Mouse (Mus musculus): Measurements from ENCODE around the gene Rassf3. TPM values are rescaled to one million over a fixed set of nuclear protein-coding genes. Genes with fewer than 3 reads are reported as not detected.
A peak's percentile ranks its signal among the peaks of the same experiment; 100 is the strongest.

The Rassf3 gene
- total RNA-seq, 1 experiment = 13.1 TPM

DNA sequence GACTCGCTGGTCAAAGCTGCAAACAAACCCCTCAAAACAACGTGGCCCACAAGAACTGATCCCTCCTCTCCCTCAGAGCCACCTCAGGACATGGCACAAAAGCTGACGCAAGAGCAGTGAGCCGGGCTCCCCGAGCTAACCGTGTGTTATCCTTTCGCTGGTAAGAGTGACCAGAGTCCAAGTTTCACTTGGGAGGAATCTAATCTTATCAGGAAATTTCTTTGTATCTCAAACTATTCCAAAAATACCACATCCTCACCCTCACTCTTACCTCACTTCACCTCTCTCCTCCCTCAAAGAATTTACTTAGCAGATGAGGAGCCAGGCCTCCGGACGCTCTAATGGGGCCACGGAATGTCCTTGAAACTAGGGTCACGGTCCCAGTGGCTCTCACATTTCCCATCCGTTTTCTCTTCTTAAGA, 36.8 kb downstream of the Rassf3 start:
- in situ Hi-C loops (cut with MboI; ENCODE audit: low sequenced_read_pairs in 2 of 2, unreplicated experiment in 2 of 2) = no loop called here
- Histone ChIP-seq H3K36me3 (ENCODE audit: control insufficient read depth, insufficient read depth, low read length, poor library complexity, severe bottlenecking) (no peaks in the 10 kb centered on the region; the same call in 1 of the 2 replicates), H3K4me1 (ENCODE audit: control insufficient read depth in 2 of 2, insufficient read depth in 2 of 2, low read length in 2 of 2, poor library complexity in 1 of 2) (peaks cover 8 to 28% of the 10 kb centered on the region in 2 experiments), H3K4me3 (ENCODE audit: insufficient read depth in 1 of 2, low read depth in 1 of 2, low read length in 2 of 2, poor library complexity in 1 of 2, severe bottlenecking in 1 of 2) (no peak overlapping the region), H3K27ac (ENCODE audit: insufficient read depth, low read depth, low read length, poor library complexity, severe bottlenecking) (no peak overlapping the region), H3K9me3 (ENCODE audit: control insufficient read depth, insufficient read depth, low read depth, low read length) (no peaks in the 10 kb centered on the region), H3K9ac (ENCODE audit: insufficient read depth, low read depth, low read length, poor library complexity, severe bottlenecking) (no peak overlapping the region)
- TF ChIP-seq ZC3H11A (IDR thresholded peaks at IDR 0.05; ENCODE audit: borderline replicate concordance, low read depth, low read length) (no peak), CHD2 (IDR thresholded peaks at IDR 0.05; ENCODE audit: low read depth, low read length) (no peak), MAFK (IDR thresholded peaks at IDR 0.05; ENCODE audit: insufficient read depth, low read depth, low read length) (no peak), ZNF384 (IDR thresholded peaks at IDR 0.05; ENCODE audit: low read depth, low read length) (no peak), HCFC1 (IDR thresholded peaks at IDR 0.05; ENCODE audit: borderline replicate concordance, insufficient read depth, low read length) (no peak)
- no peak for DNase-seq (ENCODE audit: low read depth, low spot score)

DNA sequence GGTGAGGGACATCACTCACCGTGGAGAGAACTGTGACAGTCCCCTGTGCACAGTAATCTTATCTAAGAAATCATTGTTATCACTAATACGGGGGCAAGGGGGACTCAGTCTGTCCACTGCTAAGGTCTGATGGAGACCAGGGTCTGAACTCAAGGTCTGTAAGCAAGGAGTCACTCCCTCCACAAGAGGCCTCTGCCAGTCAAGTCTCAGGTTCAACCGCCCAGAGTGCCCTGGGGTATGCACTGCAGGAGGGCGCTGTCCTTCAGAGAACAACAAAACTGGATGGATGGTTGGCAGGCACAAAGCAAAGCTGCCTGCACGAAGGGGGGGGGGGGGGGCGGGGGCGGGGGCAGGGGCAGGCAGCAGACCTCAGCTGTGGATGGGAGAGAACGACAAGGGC, 38.0 kb downstream of the Rassf3 start:
- TF ChIP-seq CHD2 (IDR thresholded peaks at IDR 0.05; ENCODE audit: low read depth, low read length) = no peak
- no peak for TF ChIP-seq MAFK (IDR thresholded peaks at IDR 0.05; ENCODE audit: insufficient read depth, low read depth, low read length)
- TF ChIP-seq ZC3H11A (IDR thresholded peaks at IDR 0.05; ENCODE audit: borderline replicate concordance, low read depth, low read length) = no peak
- no peak for TF ChIP-seq HCFC1 (IDR thresholded peaks at IDR 0.05; ENCODE audit: borderline replicate concordance, insufficient read depth, low read length)
- no peak for TF ChIP-seq ZNF384 (IDR thresholded peaks at IDR 0.05; ENCODE audit: low read depth, low read length)
- in situ Hi-C loops (cut with MboI; ENCODE audit: low sequenced_read_pairs in 2 of 2, unreplicated experiment in 2 of 2) = no loop called here
- Histone ChIP-seq H3K4me3 (ENCODE audit: insufficient read depth in 1 of 2, low read depth in 1 of 2, low read length in 2 of 2, poor library complexity in 1 of 2, severe bottlenecking in 1 of 2) (no peak overlapping the region), H3K36me3 (ENCODE audit: control insufficient read depth, insufficient read depth, low read length, poor library complexity, severe bottlenecking) (no peaks in the 10 kb centered on the region), H3K9ac (ENCODE audit: insufficient read depth, low read depth, low read length, poor library complexity, severe bottlenecking) (no peak overlapping the region), H3K27ac (ENCODE audit: insufficient read depth, low read depth, low read length, poor library complexity, severe bottlenecking) (no peak overlapping the region), H3K9me3 (ENCODE audit: control insufficient read depth, insufficient read depth, low read depth, low read length) (no peaks in the 10 kb centered on the region), H3K4me1 (ENCODE audit: control insufficient read depth in 2 of 2, insufficient read depth in 2 of 2, low read length in 2 of 2, poor library complexity in 1 of 2) (peaks cover 8 to 27% of the 10 kb centered on the region in 2 experiments)
- DNase-seq (ENCODE audit: low read depth, low spot score) = no peak

DNA sequence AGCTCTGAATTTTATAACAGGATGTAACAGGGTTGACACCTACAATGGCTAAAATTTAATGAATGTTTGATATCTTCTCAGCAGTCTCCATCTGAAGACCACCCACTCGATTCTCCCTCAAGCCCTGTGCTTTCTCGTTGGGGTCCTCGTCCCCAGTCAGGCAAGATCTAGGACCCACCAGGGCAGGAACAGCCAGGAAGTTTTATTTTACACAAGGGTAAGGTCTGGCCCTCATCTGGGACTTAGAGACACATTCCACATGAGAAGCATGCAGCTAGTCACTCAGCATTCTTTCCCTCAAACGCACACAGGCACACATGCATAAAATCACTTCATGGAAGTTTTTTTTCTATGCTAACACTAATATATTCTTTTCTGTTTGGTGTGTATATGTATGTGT, 39.5 kb downstream of the Rassf3 start:
- Histone ChIP-seq H3K27ac (ENCODE audit: insufficient read depth, low read depth, low read length, poor library complexity, severe bottlenecking) (no peak overlapping the region), H3K4me1 (ENCODE audit: control insufficient read depth in 2 of 2, insufficient read depth in 2 of 2, low read length in 2 of 2, poor library complexity in 1 of 2) (peaks cover 8 to 27% of the 10 kb centered on the region in 2 experiments), H3K9me3 (ENCODE audit: control insufficient read depth, insufficient read depth, low read depth, low read length) (no peaks in the 10 kb centered on the region), H3K4me3 (ENCODE audit: insufficient read depth in 1 of 2, low read depth in 1 of 2, low read length in 2 of 2, poor library complexity in 1 of 2, severe bottlenecking in 1 of 2) (no peak overlapping the region), H3K9ac (ENCODE audit: insufficient read depth, low read depth, low read length, poor library complexity, severe bottlenecking) (no peak overlapping the region), H3K36me3 (ENCODE audit: control insufficient read depth, insufficient read depth, low read length, poor library complexity, severe bottlenecking) (no peaks in the 10 kb centered on the region)
- DNase-seq (ENCODE audit: low read depth, low spot score) = no peak
- TF ChIP-seq CHD2 (IDR thresholded peaks at IDR 0.05; ENCODE audit: low read depth, low read length) (no peak), ZC3H11A (IDR thresholded peaks at IDR 0.05; ENCODE audit: borderline replicate concordance, low read depth, low read length) (no peak), ZNF384 (IDR thresholded peaks at IDR 0.05; ENCODE audit: low read depth, low read length) (no peak), MAFK (IDR thresholded peaks at IDR 0.05; ENCODE audit: insufficient read depth, low read depth, low read length) (no peak), HCFC1 (IDR thresholded peaks at IDR 0.05; ENCODE audit: borderline replicate concordance, insufficient read depth, low read length) (no peak)
- in situ Hi-C loops (cut with MboI; ENCODE audit: low sequenced_read_pairs in 2 of 2, unreplicated experiment in 2 of 2) = no loop called here

DNA sequence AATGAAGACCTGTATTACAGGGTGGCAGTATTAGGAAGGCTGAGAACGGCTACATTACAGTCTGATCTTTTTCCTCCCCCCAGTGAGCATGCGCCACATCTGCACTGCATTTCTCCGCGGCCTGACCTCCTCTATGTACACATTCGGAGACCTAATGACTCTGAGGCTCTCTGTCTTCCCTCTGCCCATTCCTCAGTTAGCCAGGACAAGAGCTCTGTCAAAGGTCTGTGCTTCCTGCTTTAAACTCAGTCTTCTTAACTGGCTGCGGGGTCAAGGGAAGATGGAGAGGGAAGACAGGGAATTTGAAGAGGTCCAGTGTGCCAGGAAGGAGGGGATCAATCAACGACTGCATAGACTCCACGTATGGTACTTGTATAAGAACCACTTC, 39.9 kb downstream of the Rassf3 start:
- H3K9ac ChIP-seq (ENCODE audit: insufficient read depth, low read depth, low read length, poor library complexity, severe bottlenecking) = no peak overlapping the region
- in situ Hi-C loops (cut with MboI; ENCODE audit: low sequenced_read_pairs in 2 of 2, unreplicated experiment in 2 of 2) = no loop called here

More for the DNA sequence above, 39.9 kb downstream of the Rassf3 start:
- Histone ChIP-seq H3K4me3 (ENCODE audit: insufficient read depth in 1 of 2, low read depth in 1 of 2, low read length in 2 of 2, poor library complexity in 1 of 2, severe bottlenecking in 1 of 2) (peak overlapping the region in 1 of 2 experiments; percentile 7; a peak in 1 of 4 replicates), H3K36me3 (ENCODE audit: control insufficient read depth, insufficient read depth, low read length, poor library complexity, severe bottlenecking) (no peaks in the 10 kb centered on the region), H3K9me3 (ENCODE audit: control insufficient read depth, insufficient read depth, low read depth, low read length) (no peaks in the 10 kb centered on the region), H3K4me1 (ENCODE audit: control insufficient read depth in 2 of 2, insufficient read depth in 2 of 2, low read length in 2 of 2, poor library complexity in 1 of 2) (peaks cover 8 to 26% of the 10 kb centered on the region in 2 experiments), H3K27ac (ENCODE audit: insufficient read depth, low read depth, low read length, poor library complexity, severe bottlenecking) (no peak overlapping the region)
- DNase-seq (ENCODE audit: low read depth, low spot score) = no peak
- TF ChIP-seq MAFK (IDR thresholded peaks at IDR 0.05; ENCODE audit: insufficient read depth, low read depth, low read length) (no peak), HCFC1 (IDR thresholded peaks at IDR 0.05; ENCODE audit: borderline replicate concordance, insufficient read depth, low read length) (no peak), CHD2 (IDR thresholded peaks at IDR 0.05; ENCODE audit: low read depth, low read length) (no peak), ZNF384 (IDR thresholded peaks at IDR 0.05; ENCODE audit: low read depth, low read length) (no peak), ZC3H11A (IDR thresholded peaks at IDR 0.05; ENCODE audit: borderline replicate concordance, low read depth, low read length) (no peak)
